Mouse (Mus musculus): ENCODE data around the gene Fgd2. TPM values are rescaled to one million over a fixed set of nuclear protein-coding genes. Genes with fewer than 3 reads are reported as not detected.

Fgd2 gene
- total RNA-seq, 2 experiments from 2014 or later, result 4.2 to 6.9 TPM

DNA sequence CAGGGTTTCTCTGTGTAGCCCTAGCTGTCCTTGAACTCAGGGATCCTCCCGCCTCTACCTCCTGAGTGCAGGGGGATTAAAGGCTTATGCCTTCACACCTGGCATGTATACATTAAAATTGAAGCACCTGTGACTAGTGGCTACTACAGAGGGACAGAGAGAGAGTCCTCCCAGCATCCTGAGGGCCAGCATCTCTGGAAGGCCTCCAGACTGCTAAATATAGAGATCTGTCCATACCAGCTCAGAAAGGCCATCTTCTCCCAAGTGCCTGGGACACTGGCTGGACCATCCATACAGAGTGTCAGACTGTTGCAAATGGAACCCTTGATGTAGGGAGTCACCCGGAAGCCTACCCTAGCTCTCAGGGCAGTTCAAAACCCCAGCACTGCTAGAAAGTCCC is 63.3 kb downstream of the Fgd2 start:
- no peak for DNase-seq

DNA sequence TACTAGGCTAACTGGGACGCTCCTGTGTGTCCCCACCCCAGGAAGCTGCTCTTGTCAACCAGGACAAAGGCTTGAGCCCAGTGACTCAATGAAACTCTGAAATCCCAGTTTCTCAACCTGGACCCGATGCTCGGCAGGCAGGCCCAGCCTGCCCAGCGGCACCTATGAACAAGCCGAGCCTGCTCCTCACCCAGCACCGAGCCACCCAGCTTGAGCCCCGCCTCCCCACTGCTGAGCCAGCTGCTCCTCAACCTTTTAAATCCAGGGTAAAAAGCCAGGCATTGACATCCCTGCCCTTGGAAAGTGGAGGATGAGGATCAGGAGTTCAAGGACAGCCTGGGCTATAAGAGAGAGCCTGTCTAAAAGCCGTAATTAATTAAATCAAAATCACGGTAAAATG is 64.6 kb downstream of the Fgd2 start:
- no peak for DNase-seq

DNA sequence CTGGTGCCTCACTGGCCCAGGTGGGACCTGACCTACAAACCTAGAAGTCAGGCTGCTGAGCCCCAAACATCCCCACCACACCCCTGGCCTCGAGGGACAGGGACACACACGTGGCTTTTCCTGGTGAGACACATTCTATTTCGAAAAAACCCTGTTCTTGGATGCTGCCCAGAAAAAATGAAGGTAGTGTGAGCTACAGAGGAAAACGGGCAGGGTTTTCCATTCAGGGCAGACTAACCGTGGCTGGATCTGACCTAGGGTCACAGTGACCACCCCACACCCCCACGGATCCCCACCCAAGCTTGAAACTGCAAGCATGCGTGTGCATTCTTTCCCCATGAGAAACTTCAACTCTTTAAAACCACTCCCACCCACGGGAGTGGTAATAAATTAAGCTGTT is 67.5 kb downstream of the Fgd2 start:
- no peak for DNase-seq

DNA sequence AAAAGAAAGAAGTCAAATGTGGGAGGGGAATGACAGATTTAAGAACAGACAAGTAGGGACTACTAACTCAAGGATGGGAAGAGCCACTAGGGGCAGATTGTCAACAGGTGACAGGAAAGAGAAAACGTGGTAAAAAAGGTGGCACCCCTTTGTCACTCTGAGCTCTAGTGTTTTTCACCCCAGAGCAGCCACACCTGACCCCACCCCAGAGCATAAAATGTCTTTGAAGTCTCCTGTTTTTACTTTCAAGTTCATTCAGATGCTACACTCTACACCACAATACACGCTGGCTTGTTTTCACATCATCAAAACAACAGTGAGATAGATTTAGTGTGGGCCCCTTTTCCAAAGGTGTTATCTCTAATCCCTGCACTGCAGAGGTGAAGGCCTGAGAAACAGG is 68.1 kb downstream of the Fgd2 start:
- DNase-seq, result no peak

Other genes starting within 250 kb of the Fgd2 start
- gene Rab44, start 246.8 kb upstream of the Fgd2 start, total RNA-seq (2021), result not detected
- gene Cpne5, start 122.7 kb upstream of the Fgd2 start, total RNA-seq (2021), result 10 to 100 TPM; 30.4 to 31.7 TPM
- 10 to 100 TPM; 17.6 to 17.9 TPM for gene Ppil1, start 96.7 kb upstream of the Fgd2 start, total RNA-seq (2021)
- 10 to 100 TPM; 77.6 to 80.4 TPM for gene BC004004, start 92.1 kb upstream of the Fgd2 start, total RNA-seq (2021)
- 1 to 10 TPM; 1.2 to 1.4 TPM for gene Pi16, start 43.2 kb upstream of the Fgd2 start, total RNA-seq (2021)
- gene Mtch1, start 13.0 kb upstream of the Fgd2 start, total RNA-seq (2021), result 100 to 1,000 TPM; 568 to 611 TPM
- 1 to 10 TPM; 3.7 to 5.9 TPM for gene Pim1, start 129.8 kb downstream of the Fgd2 start, total RNA-seq (2021)
- gene Gm17657, start 188.7 kb downstream of the Fgd2 start, total RNA-seq (2021), result not detected
- 10 to 100 TPM; 42.7 to 45.8 TPM for gene Tbc1d22b, start 188.9 kb downstream of the Fgd2 start, total RNA-seq (2021)
- gene Tmem217, start 191.5 kb downstream of the Fgd2 start, total RNA-seq (2021), result not detected